Mouse (Mus musculus): ENCODE measurements around the gene Maml3. TPM values are rescaled to one million over a fixed set of nuclear protein-coding genes. Genes with fewer than 3 reads are reported as not detected.

Maml3 gene
- total RNA-seq, 2 experiments from 2014 or later: 7.0 to 9.0 TPM

DNA sequence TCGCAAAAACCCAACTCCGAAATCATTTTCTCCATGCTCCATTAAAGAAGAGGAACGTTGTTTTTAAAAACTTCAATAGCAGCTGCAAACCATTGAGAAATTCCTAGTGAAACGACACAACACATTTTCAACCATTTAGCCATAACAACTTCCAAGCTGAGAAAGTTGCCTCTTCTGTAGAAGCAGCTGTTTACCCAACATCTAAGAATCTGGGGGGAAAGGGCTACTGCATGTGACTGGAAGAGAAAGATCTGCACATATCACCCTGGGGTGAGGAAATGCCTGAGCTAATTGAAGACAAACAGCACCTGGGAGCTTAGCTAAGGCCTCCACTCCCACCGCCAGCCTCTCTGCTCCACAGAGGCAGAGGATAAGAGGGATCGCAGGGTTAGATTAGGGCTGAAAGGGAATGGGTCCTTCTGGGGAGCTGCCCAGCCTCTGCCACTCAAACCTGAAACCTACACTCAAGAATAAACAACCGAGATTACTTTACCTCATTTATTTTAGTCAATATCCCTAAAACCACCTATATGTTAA lies 13.5 kb downstream of the Maml3 start:
- DNase-seq (ENCODE audit: low spot score in 2 of 2): no peak

DNA sequence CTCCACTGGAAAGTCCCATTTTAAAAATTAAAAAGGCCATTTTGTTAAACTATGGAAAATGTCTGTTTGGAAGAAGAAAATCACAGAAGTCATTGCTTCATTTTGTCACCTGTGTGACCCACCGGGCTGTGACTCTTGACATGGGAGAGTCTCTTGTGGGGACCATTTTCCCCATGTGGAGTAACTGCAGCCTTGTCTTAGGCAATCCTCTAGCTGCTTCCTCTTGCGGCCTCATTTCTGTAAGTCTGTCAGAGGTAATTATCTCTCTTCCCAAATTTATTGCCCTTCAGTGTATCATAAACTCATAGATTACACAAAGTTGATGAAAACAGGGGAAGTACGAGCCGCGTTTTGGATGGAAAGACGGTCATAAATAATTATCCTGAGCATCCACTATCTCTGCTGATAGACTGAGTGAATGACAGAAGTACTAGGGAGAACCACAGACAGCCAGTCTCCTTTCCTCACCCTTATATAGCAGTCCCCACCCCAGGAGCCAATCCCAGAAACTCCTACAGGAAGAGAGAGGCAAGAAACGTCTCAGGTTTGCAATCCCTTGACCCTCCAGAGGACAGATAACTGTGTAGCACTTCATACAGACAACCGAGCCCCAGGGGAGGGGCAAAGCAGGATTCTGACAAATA lies 14.5 kb downstream of the Maml3 start:
- DNase-seq (ENCODE audit: low spot score in 2 of 2): no peak

DNA sequence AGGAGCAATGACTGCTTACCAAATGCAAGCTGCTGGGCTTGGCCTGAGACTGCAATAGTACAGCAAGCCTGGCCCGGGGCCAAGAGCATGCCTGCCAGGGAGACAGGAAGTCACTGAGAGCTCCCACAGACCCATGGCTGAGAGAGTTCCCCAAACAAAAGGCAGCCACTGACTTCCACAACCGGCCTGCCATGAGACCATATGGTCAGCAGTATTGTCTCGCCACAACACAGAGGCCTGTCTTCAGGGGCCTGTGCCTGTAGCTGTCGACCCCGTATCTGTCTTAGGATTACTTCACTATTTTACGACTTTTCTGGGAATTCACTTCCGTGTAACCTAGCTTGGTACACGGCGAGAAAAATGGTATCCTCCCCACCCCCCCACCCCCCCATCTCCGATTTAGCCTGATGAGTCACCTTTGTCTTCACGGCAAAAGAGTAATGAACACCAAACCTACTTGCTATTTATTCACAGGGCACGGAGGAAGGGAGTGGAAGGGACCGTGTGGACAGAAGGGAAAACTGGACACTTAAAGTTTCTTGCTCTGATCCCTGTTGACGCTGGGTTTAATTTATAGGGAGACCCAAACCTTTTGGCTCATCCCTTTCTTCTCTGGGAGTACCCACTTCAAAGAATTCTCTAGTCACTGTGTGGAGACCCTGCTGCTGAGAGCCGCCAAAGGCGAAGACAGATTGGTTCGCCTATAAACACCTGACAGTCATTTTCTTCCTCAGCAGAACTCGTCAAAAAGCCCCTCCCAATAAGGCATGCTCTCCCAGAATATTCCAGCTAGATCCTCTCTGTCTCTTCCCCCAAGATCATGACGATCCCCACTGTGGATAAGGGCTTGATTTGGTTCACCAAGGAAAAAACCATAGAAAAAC lies 16.2 kb downstream of the Maml3 start:
- DNase-seq (ENCODE audit: low spot score in 2 of 2): peak; percentile 71 to 72

DNA sequence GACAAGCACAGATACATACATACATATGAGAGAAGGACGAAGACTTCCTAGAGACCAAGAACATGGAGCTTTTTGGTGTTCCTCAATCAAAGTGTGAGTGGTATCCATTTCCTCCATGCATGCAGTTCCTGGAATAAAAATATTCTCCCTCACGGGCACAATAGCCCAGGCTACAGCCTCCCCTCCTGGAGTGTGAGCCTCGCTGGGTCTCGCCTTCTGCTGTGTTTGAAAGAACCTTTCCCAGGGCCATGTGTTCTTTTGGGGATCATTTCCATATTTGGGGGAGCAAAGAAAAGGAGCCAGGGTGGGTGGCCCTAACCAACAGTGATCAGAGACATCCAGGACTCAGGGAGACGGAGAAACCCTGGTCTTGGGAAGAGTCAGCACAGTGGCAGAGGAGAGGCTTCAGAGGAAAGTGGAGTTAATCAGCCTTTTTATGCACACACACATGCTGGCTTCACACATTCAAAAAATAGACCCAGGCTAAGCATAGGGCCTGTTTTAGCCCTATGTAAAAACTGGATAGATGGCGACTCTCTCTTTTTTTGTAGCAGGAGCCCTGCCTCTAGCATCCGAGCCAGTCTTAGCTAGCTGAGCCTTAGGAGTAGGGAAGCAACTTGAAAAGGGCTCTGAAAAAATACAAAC lies 17.1 kb downstream of the Maml3 start:
- DNase-seq (ENCODE audit: low spot score in 2 of 2): peak in 1 of 2 experiments; percentile 14

DNA sequence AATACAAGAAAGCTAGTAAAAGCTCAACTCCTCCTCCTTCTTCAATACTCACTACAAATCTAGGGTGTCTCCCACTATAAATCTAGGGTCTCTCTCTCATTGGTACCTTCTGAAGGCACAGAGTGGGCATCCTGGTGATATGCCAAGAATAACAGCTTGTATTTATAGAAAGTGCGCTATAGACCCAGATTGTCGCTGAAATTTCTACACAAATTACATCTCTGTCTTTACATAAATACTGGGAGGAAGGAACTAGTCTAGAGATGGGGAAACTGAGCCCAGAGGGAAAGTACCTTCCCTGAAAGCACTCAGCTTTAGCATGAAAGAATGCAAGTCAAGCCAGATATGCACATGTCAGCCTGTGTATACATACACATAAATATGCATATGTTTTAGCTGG lies 26.1 kb downstream of the Maml3 start:
- DNase-seq (ENCODE audit: low spot score in 2 of 2): no peak

DNA sequence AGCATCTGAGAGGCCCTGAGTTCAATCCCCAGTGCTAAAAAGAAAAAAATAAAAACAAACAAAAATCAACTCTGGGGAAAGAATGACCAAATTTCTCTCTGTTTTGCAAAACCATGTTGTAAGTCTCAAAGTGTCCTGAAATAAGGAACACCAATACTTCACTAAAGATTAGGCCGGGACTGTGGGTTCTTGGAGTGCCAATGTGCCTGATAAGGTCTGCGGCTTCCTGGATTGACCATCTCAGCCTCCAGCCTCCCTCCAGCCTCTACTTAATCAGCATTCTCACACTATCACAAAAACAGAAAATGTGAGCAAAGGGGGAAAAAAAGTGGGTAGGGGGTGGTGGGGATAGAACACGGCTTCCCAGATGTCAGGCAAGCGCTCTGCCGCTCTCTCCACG lies 30.9 kb downstream of the Maml3 start:
- no peak for DNase-seq (ENCODE audit: low spot score in 2 of 2)

DNA sequence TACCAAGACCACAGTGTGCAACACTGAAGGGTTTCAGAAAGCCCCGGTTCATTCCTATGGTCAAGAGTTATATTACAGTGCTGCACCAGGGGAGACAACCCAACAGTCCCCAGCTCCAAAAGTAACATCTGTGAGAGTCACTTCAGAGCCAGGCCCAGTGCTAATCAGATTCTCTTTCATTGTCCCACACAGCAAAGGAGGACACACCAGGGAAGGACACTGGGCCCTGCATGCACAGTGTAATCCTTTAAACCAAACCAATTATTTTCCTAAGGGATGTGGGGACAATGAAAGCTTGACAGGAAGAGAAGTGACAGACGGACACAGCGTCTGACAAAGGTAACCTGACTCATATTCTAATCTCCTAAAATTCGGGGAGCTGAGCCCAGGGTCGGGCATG lies 32.9 kb downstream of the Maml3 start:
- DNase-seq (ENCODE audit: low spot score in 2 of 2): no peak

DNA sequence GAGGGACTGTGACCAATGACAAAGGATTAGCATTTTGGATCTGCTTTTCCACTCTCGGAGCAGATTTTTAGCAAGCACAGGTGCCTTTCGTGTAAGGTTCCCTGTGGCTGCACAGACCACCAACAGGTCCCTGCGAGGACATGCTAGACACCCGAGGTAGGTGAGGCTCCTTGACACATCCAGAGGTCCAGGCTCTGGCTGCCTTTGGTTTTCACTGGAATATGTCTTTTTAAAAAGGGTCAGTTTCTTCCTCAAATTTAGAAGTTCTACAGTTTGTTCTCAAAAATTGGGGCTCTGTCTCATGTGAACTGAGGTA lies 34.8 kb downstream of the Maml3 start:
- DNase-seq (ENCODE audit: low spot score in 2 of 2): no peak

DNA sequence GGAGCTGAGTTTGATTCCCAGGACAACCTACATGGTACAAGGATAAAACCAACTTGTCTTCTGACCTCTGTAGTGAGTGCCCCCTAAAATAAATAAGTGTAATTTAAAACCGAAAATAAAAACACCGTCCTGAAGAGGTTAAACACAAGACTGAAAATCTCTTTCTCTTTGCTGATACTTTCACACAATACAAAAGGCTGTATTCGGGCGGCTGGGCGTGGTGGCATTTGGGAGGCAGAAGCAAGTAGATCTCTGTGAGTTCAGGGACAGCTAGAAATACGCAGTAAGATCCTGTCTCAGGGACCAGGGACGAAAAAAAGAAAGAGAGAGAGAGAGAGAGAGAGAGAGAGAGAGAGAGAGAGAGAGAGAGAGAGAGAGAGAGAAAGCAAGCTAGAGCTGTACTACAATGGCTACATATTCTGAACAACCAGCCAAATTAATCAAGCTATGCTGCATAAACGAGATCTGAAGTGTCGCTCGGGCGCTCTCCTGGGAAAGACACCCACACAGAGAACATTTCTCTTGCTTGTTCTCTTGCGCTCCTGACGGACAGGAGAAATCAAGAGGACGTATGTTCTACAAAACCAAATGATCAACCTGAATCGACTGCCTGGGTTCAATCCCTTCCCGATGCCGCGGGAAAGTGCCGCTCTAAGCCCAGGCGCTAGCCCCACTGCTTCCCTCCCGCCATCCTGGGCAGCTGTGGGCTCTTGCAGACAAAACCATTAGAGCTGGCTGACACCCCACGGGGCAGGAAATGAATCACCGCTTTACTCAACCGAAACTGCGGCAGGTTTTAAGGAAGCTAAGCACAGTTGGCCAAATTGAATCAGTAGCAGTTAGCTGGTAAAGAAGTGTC lies 35.3 kb downstream of the Maml3 start:
- peak; percentile 60 to 63 for DNase-seq (ENCODE audit: low spot score in 2 of 2)

DNA sequence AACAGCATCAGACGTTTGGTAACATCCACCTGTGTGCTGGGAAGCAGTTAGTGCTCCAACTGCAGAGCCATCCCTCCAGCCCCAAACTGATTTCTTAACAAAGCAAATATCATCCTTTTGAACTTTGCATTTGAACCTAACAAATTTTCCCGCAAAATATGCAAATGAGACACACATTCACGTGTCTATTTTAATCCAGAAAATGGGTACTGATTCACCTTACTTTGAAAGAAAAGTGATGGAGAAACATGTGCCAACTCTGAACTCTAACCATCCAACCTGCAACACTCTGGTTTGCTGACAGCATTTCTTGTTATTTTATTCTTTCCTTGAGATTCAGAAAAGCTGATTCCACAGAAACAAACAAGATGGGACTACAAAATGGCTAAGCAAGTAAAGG lies 36.0 kb downstream of the Maml3 start:
- DNase-seq (ENCODE audit: low spot score in 2 of 2): no peak

DNA sequence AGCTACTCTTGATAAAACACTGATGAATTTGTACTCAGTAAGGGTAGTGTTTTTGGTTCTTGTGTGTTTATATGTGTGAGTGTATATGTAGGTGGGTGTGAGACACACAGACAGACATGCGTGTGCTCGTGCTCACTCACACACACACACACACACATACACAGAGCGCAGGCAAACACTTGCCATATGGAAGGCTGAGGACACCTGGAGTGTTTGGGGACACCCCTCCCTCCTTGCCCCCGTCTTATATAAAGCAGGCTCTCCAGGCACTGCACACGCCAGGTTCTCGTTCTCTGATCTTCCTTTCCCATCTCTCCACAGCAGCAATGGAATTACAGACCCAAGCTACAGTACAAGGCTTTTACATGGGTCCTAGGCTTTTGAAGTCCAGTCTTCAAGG lies 37.7 kb downstream of the Maml3 start:
- no peak for DNase-seq (ENCODE audit: low spot score in 2 of 2)

DNA sequence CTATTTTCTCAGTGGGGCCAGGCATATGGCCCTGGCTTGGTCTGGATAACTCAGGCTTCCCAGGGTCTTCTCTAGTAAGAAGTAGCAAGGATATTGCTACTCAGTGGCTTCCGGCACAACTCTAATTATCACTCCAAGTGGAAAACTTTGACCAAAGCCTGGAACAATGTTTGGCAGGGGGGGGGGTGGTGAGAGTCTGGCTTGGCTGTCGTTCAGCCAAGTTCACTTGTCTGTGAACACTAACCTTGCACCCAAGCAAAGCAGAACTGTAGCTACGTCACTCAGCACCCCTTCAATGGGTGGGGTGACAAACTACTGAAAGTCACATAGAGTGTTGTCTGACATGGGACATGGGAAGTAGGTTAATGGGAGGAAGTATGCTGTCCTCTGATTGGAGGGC lies 38.7 kb downstream of the Maml3 start:
- DNase-seq (ENCODE audit: low spot score in 2 of 2): no peak

DNA sequence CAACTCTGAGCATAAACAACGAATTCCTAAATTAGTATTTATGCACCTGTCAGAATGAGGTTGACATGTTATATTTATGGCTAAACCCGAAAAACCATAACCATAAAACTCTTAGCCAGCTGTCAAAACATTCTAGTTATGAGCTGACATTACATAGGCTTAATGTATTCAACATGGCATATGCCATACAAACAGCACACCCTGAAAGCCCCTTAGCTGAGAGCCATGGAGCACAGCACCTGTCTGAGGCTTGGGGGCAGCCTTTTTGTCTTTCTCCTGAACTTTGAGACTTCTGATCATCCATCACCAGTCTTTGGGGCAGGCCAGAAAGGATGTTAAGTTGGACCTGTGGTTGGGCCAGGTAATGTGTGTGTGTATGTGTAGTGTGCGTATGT lies 41.6 kb downstream of the Maml3 start:
- DNase-seq (ENCODE audit: low spot score in 2 of 2): no peak

DNA sequence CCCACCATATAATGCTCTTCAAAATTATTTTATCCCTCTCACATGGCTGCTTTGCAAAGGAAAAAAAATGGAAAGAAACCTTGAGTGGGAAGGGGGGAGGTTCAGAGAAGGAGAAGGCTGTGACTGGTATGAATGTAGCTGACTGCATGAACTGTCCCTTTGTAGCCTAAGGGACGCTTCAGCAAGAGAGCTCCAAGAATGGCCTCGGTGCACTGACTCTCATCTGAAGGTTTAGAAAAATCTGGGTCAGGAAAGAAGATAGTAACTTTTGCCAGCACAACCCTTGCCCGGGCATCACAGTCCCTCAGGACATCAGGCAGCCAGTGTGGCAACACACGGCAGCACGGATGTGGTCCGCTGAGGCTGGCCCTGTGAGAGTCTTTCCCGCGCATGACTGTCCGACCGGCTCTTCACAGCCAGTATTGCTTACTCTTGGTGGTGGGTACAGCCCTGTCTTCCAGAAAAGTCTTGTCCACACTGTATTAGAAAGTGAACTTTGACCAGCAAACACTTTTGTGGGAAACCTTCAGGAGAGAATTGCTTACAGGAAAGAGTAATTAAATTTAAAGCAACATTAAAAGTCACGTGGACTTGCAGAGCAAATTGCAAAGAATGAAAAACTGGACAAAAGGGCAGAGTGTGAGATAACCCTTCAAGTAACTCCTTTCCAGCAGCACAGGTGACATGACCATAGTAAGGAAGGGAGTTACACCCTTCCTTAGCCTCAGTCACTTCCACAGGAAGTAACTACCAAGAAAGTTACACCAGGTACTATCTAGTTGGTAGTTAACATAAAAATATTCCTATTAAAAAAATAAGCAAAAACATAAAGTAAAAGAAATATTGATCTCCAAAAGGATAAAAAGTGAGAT lies 42.3 kb downstream of the Maml3 start:
- no peak for DNase-seq (ENCODE audit: low spot score in 2 of 2)

DNA sequence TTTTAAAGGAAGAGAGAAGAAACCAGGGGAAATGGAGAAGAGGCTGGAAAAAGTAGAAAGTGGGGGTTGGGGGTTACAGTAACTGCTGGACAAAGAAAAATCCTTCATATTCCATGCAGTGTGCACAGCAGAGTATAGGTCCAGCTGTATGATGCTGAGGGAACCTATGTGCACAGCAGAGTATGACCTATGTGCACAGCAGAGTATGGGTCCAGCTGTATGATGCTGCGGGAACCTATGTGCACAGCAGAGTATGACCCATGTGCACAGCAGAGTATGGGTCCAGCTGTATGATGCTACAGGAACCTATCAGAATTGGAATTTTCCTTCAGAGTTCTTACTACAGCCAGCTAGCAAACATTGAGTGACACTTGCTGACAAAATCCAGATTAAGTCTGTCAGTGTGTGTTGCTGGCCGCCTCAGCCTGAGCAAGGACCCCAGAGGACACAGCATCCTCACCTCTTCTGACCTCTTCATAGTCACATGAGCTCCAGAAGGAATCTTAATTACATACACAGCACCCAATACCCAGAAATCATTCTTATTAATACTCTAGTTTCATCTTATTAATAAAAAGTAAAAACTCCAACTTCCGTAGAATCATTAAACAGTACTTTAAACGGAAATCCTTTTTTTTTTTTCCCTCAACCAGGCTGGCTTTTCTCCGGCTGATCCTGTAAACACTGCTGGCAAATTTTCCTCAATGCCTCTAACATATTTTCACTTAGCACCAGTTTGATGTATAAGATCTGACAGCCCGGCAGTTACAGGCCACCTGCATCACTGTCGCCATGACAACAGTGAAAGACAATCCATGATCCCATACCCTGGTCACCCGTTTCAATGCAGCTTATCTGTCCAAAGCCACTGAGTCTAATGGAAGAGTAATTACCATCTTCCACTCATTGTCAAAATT lies 43.1 kb downstream of the Maml3 start:
- DNase-seq (ENCODE audit: low spot score in 2 of 2): no peak

DNA sequence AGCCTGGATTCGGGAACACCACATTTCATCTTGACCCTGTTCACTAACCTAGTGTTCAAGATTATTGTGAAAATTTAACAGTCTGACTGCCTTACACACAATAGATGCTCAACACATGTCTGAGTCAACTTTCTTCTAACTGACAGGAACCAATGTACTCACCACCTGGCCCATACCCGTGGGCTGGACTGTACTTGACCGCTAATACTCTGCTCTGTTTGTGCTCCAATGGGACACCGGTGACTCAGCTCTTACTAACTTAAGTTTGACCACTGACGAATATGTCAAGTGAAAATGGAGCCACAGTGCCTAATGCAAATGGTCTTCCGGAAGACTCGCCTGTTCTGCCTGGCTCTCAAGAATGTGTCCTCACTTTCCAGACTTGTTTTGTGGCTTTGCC lies 44.0 kb downstream of the Maml3 start:
- DNase-seq (ENCODE audit: low spot score in 2 of 2): no peak

DNA sequence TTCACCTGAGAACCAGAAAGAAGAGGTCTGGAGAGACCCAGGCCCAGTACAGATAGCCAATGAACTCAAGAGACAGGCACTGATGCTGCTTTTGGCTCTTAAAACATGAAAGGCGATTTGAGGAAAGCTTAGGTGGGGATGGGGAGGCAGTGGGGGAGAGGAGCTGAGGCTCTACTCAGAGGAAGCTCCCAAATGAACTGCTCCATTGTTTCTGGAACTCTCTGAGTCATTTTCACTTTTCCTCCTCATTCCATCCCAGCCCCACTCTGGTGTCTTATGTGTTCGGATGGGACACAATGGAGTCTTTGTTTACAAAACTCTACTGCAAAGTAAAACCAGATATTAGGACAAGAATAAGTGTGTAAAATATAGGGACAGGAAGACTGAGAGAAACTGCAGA lies 53.1 kb downstream of the Maml3 start:
- DNase-seq (ENCODE audit: low spot score in 2 of 2): no peak

DNA sequence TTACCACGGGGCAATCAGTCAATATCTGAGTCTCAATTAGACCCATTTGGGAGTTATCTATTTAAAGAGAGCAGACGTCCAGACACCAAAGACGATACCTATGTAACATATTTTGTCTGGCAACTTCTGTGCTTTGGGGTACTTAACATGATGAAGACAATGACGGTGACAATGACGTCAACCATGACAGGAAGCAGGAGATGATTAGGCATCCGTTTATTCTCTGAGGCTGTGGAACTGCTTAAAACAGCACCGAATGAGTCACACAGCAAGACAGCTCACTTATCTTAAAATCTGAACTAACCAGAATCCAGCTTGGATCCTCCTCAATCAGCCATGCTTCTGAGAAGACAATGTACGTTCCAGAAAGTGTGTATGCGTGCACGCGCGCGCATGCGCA lies 56.8 kb downstream of the Maml3 start:
- DNase-seq (ENCODE audit: low spot score in 2 of 2): peak in 1 of 2 experiments; percentile 37

DNA sequence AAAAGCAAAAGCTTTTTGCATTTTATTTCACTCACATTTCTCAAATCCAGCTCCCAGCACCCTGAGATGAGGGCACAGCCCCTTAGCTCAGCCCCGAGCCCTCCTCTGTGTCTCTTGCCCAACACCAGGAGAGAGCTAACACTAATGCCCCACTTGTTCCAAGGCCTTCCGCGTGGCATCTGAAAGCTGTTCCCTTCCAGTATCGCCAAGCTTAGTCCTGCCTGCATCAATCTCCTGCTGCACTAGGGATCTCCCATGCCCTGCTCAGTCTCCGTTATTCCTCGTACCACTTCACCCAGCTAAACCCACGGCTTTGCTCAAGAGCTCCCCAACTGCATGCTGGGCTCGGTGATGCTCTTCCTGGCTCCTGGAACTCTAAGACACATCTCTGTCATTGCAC lies 57.3 kb downstream of the Maml3 start:
- peak in 1 of 2 experiments; percentile 20 for DNase-seq (ENCODE audit: low spot score in 2 of 2)
